13 mouse cellular contexts compared by ENCODE assay signal in the genomic region with DNA sequence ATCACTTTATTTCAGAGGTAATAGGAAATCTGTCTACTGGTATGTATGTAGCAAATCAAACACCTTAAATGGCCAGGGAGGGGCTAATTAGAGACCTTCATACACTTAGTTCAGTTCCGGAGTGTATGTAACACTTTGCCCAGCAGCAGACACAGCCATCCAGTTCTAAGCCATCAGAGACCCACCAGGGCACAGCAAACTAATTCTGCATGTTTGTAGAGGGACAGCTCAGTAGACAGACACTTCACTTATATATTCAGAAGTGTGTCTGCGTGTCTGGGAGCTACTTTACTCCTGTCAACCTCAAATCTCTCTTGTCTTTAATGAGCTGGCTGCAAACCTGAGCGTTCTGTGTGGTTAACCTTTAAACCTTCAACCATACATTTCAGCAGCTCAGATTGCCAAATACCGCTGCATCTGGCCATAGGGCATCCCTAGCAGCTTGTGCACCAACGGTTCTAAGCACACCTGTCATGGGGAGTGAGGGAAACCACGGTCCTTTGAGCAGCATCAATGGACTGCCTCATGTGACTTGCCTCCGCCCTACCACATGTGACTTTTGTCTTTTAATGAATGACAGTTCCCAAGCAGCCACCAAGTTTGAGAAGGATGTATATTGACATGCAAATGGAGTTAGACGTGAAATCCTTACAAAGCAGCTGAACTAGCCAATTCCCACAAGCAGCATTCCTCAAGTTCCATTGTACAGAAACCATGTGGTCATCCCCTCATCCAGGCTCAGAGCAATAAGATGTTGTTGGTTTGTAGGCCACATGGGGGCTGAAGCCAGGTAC. TPM values are rescaled to one million over a fixed set of nuclear protein-coding genes. Genes with fewer than 3 reads are reported as not detected.
A peak's percentile ranks its signal among the peaks of the same experiment; 100 is the strongest.
DNase-seq lines count a peak whose midpoint lies in the region; ATAC-seq and TF ChIP-seq lines count a peak whose summit lies in the region.
"Had no signal": no experiment of that assay in that cellular context is flagged by ENCODE, and none has a peak within 500 bp of the region (broad histone marks: within the 10 kb centered on the region; RNA-seq: fewer than 3 reads in every experiment).

No protein-coding gene starts in this region.

- no peaks in the 10 kb centered on the region for H3K36me3 ChIP-seq in forebrain, embryonic 16.5 days (ENCODE audit: control insufficient read depth, insufficient read depth)
- H3K36me3 ChIP-seq in liver, embryonic 14.5 days (replicated peaks; ENCODE audit: control insufficient read depth, insufficient read depth, low read depth), result peaks cover 32% of the 10 kb centered on the region
- peaks cover 2% of the 10 kb centered on the region; the same call in 1 of the 2 replicates for H3K36me3 ChIP-seq in splenic B cell, adult 2 months (ENCODE audit: control insufficient read depth, insufficient read depth, low read length, poor library complexity, severe bottlenecking)
- H3K36me3 ChIP-seq: heart, embryonic 15.5 days had no signal

- DNase-seq in embryo, embryonic 10.5 days (ENCODE audit: low spot score), result peak; percentile 33
- DNase-seq in liver, embryonic 14.5 days (ENCODE audit: low read depth in 3 of 3, low spot score in 3 of 3), result no peak
- peak; percentile 54 for DNase-seq in splenic B cell, adult 2 months (ENCODE audit: low read depth, low spot score)
- no peak for DNase-seq in adrenal gland, postnatal 4 days (ENCODE audit: low spot score in 2 of 2)
- no peak for DNase-seq in lung, adult 2 months
- DNase-seq in layer of hippocampus, adult 18-20 months (ENCODE audit: low spot score in 2 of 2), result no peak
- DNase-seq: cerebellum, adult 11 months; lung, embryonic 14.5 days had no signal

- peak overlapping the region; percentile 39 for H3K27ac ChIP-seq in forebrain, embryonic 16.5 days (ENCODE audit: low read length)
- no peak overlapping the region for H3K27ac ChIP-seq in liver, embryonic 14.5 days
- H3K27ac ChIP-seq: heart, embryonic 15.5 days had no signal

- no peaks in the 10 kb centered on the region for H3K27me3 ChIP-seq in forebrain, embryonic 16.5 days (replicated peaks; ENCODE audit: control insufficient read depth, insufficient read depth, low read length)
- no peaks in the 10 kb centered on the region for H3K27me3 ChIP-seq in liver, embryonic 14.5 days (ENCODE audit: control insufficient read depth, insufficient read depth, low read length)
- H3K27me3 ChIP-seq in splenic B cell, adult 2 months (ENCODE audit: control insufficient read depth, insufficient read depth, low read length, poor library complexity, severe bottlenecking), result no peaks in the 10 kb centered on the region
- H3K27me3 ChIP-seq: heart, embryonic 15.5 days; Patski had no signal

- TF ChIP-seq EP300 in liver, embryonic 14.5 days (IDR thresholded peaks at IDR 0.05; ENCODE audit: low read depth), result no peak

- H3K4me1 ChIP-seq in forebrain, embryonic 16.5 days (replicated peaks; ENCODE audit: control insufficient read depth, insufficient read depth, low read length), result peaks cover 17% of the 10 kb centered on the region
- peaks cover 6 to 25% of the 10 kb centered on the region in 2 experiments for H3K4me1 ChIP-seq in liver, embryonic 14.5 days (replicated peaks; ENCODE audit: control insufficient read depth in 2 of 2, insufficient read depth in 2 of 2, low read length in 1 of 2)
- no peaks in the 10 kb centered on the region for H3K4me1 ChIP-seq in lung, adult 2 months (ENCODE audit: control insufficient read depth, insufficient read depth, low read length)

- TF ChIP-seq CTCF in liver, embryonic 14.5 days (IDR thresholded peaks at IDR 0.05; ENCODE audit: low read depth), result no peak
- TF ChIP-seq CTCF in lung, adult 2 months (IDR thresholded peaks at IDR 0.05; ENCODE audit: insufficient read depth, low read length), result no peak

- ATAC-seq in forebrain, embryonic 16.5 days, result peak; percentile 68
- peak; percentile 59 for ATAC-seq in liver, embryonic 14.5 days (ENCODE audit: insufficient read depth)
- no peak for ATAC-seq in erythroid progenitor cell, adult 5-6 weeks (replicated peaks; ENCODE audit: low FRiP score, poor library complexity, severe bottlenecking)
- ATAC-seq: Patski had no signal

- 0 out of 2 replicates have a peak, but pooled peaks cover 3% of the 10 kb centered on the region for H3K9me3 ChIP-seq in forebrain, embryonic 16.5 days (ENCODE audit: control insufficient read depth, low read length)
- no peaks in the 10 kb centered on the region for H3K9me3 ChIP-seq in liver, embryonic 14.5 days (ENCODE audit: control insufficient read depth, low read length)
- H3K9me3 ChIP-seq: heart, embryonic 15.5 days had no signal

- TF ChIP-seq POLR2A in lung, adult 2 months (IDR thresholded peaks at IDR 0.05; ENCODE audit: borderline replicate concordance, extremely low read depth, low read depth, low read length), result no peak

- H3K9ac ChIP-seq in forebrain, embryonic 16.5 days (replicated peaks; ENCODE audit: low read depth, low read length), result no peak overlapping the region
- no peak overlapping the region for H3K9ac ChIP-seq in liver, embryonic 14.5 days (replicated peaks)
- H3K9ac ChIP-seq: heart, embryonic 15.5 days; lung, embryonic 14.5 days had no signal

- H3K4me2 ChIP-seq in forebrain, embryonic 16.5 days (ENCODE audit: low read length), result no peak overlapping the region
- no peak overlapping the region for H3K4me2 ChIP-seq in liver, embryonic 14.5 days (ENCODE audit: low read depth)
- H3K4me2 ChIP-seq: heart, embryonic 15.5 days; lung, embryonic 14.5 days had no signal

- 13% methylated on average over 8 of the region's 8 CpGs for WGBS in forebrain, embryonic 16.5 days
- WGBS in liver, embryonic 14.5 days (ENCODE audit: insufficient replicate concordance), result 66% methylated on average over 8 of the region's 8 CpGs
- 62% methylated on average over 8 of the region's 8 CpGs for WGBS in lung, adult 2 months

- H3K4me3 ChIP-seq in forebrain, embryonic 16.5 days (replicated peaks; ENCODE audit: low read length), result no peak overlapping the region
- no peak overlapping the region for H3K4me3 ChIP-seq in liver, embryonic 14.5 days (ENCODE audit: insufficient read depth in 1 of 2, low read depth in 2 of 2, low read length in 2 of 2)
- H3K4me3 ChIP-seq in lung, adult 2 months (replicated peaks; ENCODE audit: extremely low read depth, low read depth, low read length), result no peak overlapping the region
- H3K4me3 ChIP-seq: heart, embryonic 15.5 days had no signal

RNA-seq across cellular contexts. Expression of gene Acss1, which starts 11.1 kb away (rescaled TPM):
- 21.9 and 22.2 TPM in 2 replicates for polyA plus RNA-seq in forebrain, embryonic 16.5 days (2015; fragmentation: Nextera tagmentation; extraction: Ambion mirVana)
- 30.4 and 34.1 TPM in 2 replicates for polyA plus RNA-seq in liver, embryonic 14.5 days (2012; rRNA removed)
- 30.3 and 38.7 TPM in 2 replicates for polyA plus RNA-seq in liver, embryonic 14.5 days (2014; fragmentation: Nextera tagmentation; extraction: Ambion mirVana)
- 28.1 and 35.6 TPM in 2 replicates for total RNA-seq in erythroid progenitor cell, adult 5-6 weeks (2015; ENCODE audit: low replicate concordance)
- total RNA-seq in erythroid progenitor cell, adult 5-6 weeks (2017; ENCODE audit: low replicate concordance), result 34.8 and 43.3 TPM in 2 replicates
- 10 to 100 TPM; 10.8 to 17.1 TPM for total RNA-seq in adrenal gland, postnatal 4 days (2021)
- 74.7 and 93.3 TPM in 2 replicates for polyA plus RNA-seq in lung, adult 2 months (2012; rRNA removed)
- total RNA-seq in layer of hippocampus, adult 18-20 months (2021), result 10 to 100 TPM; 23.7 to 25.7 TPM

RNA-seq across cellular contexts. Expression of gene Vsx1, which starts 32.0 kb away (rescaled TPM):
- not detected in 2 replicates for polyA plus RNA-seq in forebrain, embryonic 16.5 days (2015; fragmentation: Nextera tagmentation; extraction: Ambion mirVana)
- not detected in 2 replicates for polyA plus RNA-seq in liver, embryonic 14.5 days (2012; rRNA removed)
- not detected in 2 replicates for polyA plus RNA-seq in liver, embryonic 14.5 days (2014; fragmentation: Nextera tagmentation; extraction: Ambion mirVana)
- total RNA-seq in erythroid progenitor cell, adult 5-6 weeks (2015; ENCODE audit: low replicate concordance), result not detected in 2 replicates
- total RNA-seq in erythroid progenitor cell, adult 5-6 weeks (2017; ENCODE audit: low replicate concordance), result 0.51 TPM in 1 of 2 replicates, not detected in the other
- not detected for total RNA-seq in adrenal gland, postnatal 4 days (2021)
- polyA plus RNA-seq in lung, adult 2 months (2012; rRNA removed), result not detected in 2 replicates
- total RNA-seq in layer of hippocampus, adult 18-20 months (2021), result not detected
- polyA plus RNA-seq: heart, embryonic 15.5 days; lung, embryonic 14.5 days; Patski; spleen, adult 2 months had no signal

RNA-seq across cellular contexts. Expression of gene Apmap, which starts 48.8 kb away (rescaled TPM):
- polyA plus RNA-seq in forebrain, embryonic 16.5 days (2015; fragmentation: Nextera tagmentation; extraction: Ambion mirVana), result 42.2 and 44.4 TPM in 2 replicates
- polyA plus RNA-seq in liver, embryonic 14.5 days (2012; rRNA removed), result 14.3 and 18.5 TPM in 2 replicates
- 26.3 and 26.5 TPM in 2 replicates for polyA plus RNA-seq in liver, embryonic 14.5 days (2014; fragmentation: Nextera tagmentation; extraction: Ambion mirVana)
- 16.6 and 25.2 TPM in 2 replicates for total RNA-seq in erythroid progenitor cell, adult 5-6 weeks (2015; ENCODE audit: low replicate concordance)
- 18.1 and 35.9 TPM in 2 replicates for total RNA-seq in erythroid progenitor cell, adult 5-6 weeks (2017; ENCODE audit: low replicate concordance)
- total RNA-seq in adrenal gland, postnatal 4 days (2021), result 10 to 100 TPM; 87.6 to 95.1 TPM
- 115 and 126 TPM in 2 replicates for polyA plus RNA-seq in lung, adult 2 months (2012; rRNA removed)
- total RNA-seq in layer of hippocampus, adult 18-20 months (2021), result 10 to 100 TPM; 52.6 to 53.3 TPM

Comparison
In these comparisons a context has a peak if more than half of its experiments do, and no peak if none do; other contexts are left out.
1. DNase-seq: peak in embryo, embryonic 10.5 days (single experiment) and splenic B cell, adult 2 months (single experiment); none in liver, embryonic 14.5 days (0 of 3), adrenal gland, postnatal 4 days (0 of 2), lung, adult 2 months (single experiment) and layer of hippocampus, adult 18-20 months (0 of 2).